Mouse (Mus musculus) cortical plate, adult 2 months (tissue): ENCODE data around the gene Uchl3.
A peak's percentile ranks its signal among the peaks of the same experiment; 100 is the strongest.

Experiments used
- CTCF ChIP-seq: fragments of 200-500 bp; IDR thresholded peaks from 2 replicates; pipeline ENCODE4 v1.5.1; 2011; ENCODE audit warnings: mild to moderate bottlenecking, control low read depth, low read length; ENCODE audit not compliant: insufficient read depth; ENCODE audit errors: extremely low read depth
- POLR2A ChIP-seq: fragments of 200-500 bp; IDR thresholded peaks from 2 replicates; pipeline ENCODE4 v1.6.1; 2011; ENCODE audit warnings: mild to moderate bottlenecking, low read length, control low read depth; ENCODE audit not compliant: insufficient read depth; ENCODE audit errors: extremely low read depth

DNA sequence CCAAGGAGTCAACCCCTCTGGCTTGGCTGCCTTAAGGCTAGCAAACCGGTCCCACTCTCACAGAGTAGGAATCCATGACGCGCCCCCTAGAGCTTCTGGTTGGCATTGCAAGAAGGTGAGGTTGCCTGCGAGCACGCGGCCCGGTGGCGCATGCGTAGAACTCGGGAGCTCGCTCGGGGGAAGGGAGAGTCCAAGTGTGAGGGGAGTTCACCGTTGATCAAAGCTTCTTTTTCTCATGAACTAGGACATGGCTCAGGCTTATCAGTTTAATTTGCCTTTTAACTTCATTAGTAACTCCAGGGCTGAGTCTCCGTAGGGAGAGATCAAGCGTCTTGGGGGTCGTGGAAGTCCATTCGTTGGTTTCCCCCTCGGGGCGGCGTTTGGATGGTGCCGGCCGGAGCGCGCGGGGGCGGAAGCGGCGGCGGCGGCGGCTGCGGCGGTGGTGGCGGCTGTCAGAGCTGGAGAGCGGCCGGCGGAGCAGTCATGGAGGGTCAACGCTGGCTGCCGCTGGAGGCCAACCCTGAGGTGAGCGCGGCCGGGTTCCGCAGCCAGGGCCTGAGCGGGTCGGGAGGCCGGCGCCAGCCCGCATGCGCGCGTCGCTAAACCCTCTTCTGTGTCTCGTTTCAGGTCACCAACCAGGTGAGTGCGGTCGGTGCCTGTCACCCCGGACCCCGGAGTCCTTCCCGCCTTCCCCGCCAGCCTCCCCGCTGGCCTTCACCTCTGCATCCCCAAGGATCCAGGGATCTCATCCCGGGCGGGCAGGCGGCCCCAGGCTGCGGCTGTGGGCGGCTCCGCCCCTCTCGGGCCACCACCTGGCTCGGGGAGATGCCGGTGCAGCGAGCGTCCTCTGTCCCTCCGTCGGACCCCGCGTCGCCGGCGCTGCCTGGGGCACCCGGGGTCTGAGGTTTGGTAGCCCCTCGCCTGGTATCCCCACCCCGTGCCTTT, at the start of gene Uchl3:
- peak; percentile 83 for TF ChIP-seq CTCF
- TF ChIP-seq POLR2A = 0 out of 2 replicates have a peak, but pooled peaks have one; percentile 13
